Mouse (Mus musculus) neural tube, embryonic 10.5 days (tissue): Measurements from ENCODE around the gene Anapc16.
A peak's percentile ranks its signal among the peaks of the same experiment; 100 is the strongest.
"Not testable (repeated sequence)": the region's sequence is repeated elsewhere in the genome, so short reads cannot be mapped to it uniquely, and the experiment has no call there.

Experiments
- DNase-seq: peaks from one replicate; pipeline ENCODE4 v3.0.0-alpha.2; 2017; ENCODE audit warnings: low spot score; ENCODE audit errors: extremely low spot score

Gene Anapc16

GRCm38 (mm10) chr10:60002203-60002602 is 732 bp downstream of the Anapc16 start:
- no peak for DNase-seq

- not testable (repeated sequence) for DNase-seq
These were observed 1.3 kb downstream of the Anapc16 start for GRCm38 (mm10) chr10:60001663-60002062.

GRCm38 (mm10) chr10:59999057-59999456 is 3.9 kb downstream of the Anapc16 start:
- no peak for DNase-seq

GRCm38 (mm10) chr10:59997591-59997990 is 5.3 kb downstream of the Anapc16 start:
- peak; percentile 41 for DNase-seq

GRCm38 (mm10) chr10:59995889-59996288 is 7.0 kb downstream of the Anapc16 start:
- DNase-seq, result no peak

GRCm38 (mm10) chr10:59993813-59994212 is 9.1 kb downstream of the Anapc16 start:
- DNase-seq, result not testable (repeated sequence)

GRCm38 (mm10) chr10:59992024-59992423 is 10.9 kb downstream of the Anapc16 start:
- DNase-seq, result no peak

- no peak for DNase-seq
These were observed 11.6 kb downstream of the Anapc16 start for GRCm38 (mm10) chr10:59991262-59991880.

- no peak for DNase-seq
These were observed 12.5 kb downstream of the Anapc16 start for GRCm38 (mm10) chr10:59990393-59990792.

- no peak for DNase-seq
These were observed 14.9 kb downstream of the Anapc16 start for GRCm38 (mm10) chr10:59988036-59988435.

GRCm38 (mm10) chr10:59982379-59982873 is 20.5 kb downstream of the Anapc16 start:
- DNase-seq, result no peak

- no peak for DNase-seq
These were observed 21.1 kb downstream of the Anapc16 start for GRCm38 (mm10) chr10:59981792-59982191.

GRCm38 (mm10) chr10:59981336-59981735 is 21.6 kb downstream of the Anapc16 start:
- no peak for DNase-seq

GRCm38 (mm10) chr10:59980815-59981244 is 22.1 kb downstream of the Anapc16 start:
- DNase-seq, result no peak

GRCm38 (mm10) chr10:59978873-59979743 is 23.8 kb downstream of the Anapc16 start:
- DNase-seq, result no peak

GRCm38 (mm10) chr10:59978401-59978800 is 24.5 kb downstream of the Anapc16 start:
- no peak for DNase-seq

- DNase-seq, result no peak
These were observed 25.1 kb downstream of the Anapc16 start for GRCm38 (mm10) chr10:59977715-59978343.

- no peak for DNase-seq
These were observed 25.8 kb downstream of the Anapc16 start for GRCm38 (mm10) chr10:59977141-59977540.

GRCm38 (mm10) chr10:59974786-59975185 is 28.1 kb downstream of the Anapc16 start:
- DNase-seq, result no peak

GRCm38 (mm10) chr10:59974191-59974664 is 28.7 kb downstream of the Anapc16 start:
- peak; percentile 43 for DNase-seq

- no peak for DNase-seq
These were observed 29.5 kb downstream of the Anapc16 start for GRCm38 (mm10) chr10:59973400-59973799.

GRCm38 (mm10) chr10:59972999-59973398 is 29.9 kb downstream of the Anapc16 start:
- DNase-seq, result no peak
